Comparison of ENCODE assay signal across 22 mouse cellular contexts in the genomic region with DNA sequence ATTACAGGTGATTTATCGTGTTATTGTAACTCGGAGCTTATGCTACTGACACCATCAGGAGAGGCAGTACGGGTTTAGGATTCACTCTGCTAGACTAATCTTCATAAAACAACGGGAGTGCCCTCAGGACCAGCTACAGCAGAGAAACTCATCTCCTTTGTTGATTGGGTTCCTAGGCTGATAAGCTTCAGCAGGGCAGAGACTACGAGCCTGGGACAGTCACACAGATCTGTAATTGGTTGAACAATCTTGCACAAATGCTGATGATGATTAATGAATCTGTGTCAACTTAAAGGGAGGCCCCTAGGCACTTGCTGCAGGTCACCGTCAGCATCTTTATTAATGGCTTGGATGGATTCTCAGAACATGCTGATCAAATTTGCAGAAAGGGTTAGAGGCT. TPM values are rescaled to one million over a fixed set of nuclear protein-coding genes. Genes with fewer than 3 reads are reported as not detected.
DNase-seq lines count a peak whose midpoint lies in the region; ATAC-seq and TF ChIP-seq lines count a peak whose summit lies in the region.
"Had no signal": no experiment of that assay in that cellular context is flagged by ENCODE, and none has a peak within 500 bp of the region (broad histone marks: within the 10 kb centered on the region; RNA-seq: fewer than 3 reads in every experiment).

No protein-coding gene starts in this region.

- H3K27ac ChIP-seq in midbrain, postnatal 0 days (ENCODE audit: low read depth, low read length): no peak overlapping the region
- no peak overlapping the region for H3K27ac ChIP-seq in midbrain, embryonic 10.5 days (replicated peaks)
- H3K27ac ChIP-seq in hindbrain, embryonic 15.5 days (replicated peaks): 0 out of 2 replicates have a peak overlapping the region, but pooled peaks have one; percentile 32
- no peak overlapping the region for H3K27ac ChIP-seq in neural tube, embryonic 15.5 days (replicated peaks)
- no peak overlapping the region for H3K27ac ChIP-seq in thymus, adult 2 months (ENCODE audit: control insufficient read depth, insufficient read depth, low read length)
- H3K27ac ChIP-seq: embryonic facial prominence, embryonic 12.5 days; forebrain, embryonic 13.5 days had no signal

- DNase-seq in midbrain, postnatal 0 days (ENCODE audit: low spot score): no peak
- DNase-seq in midbrain, embryonic 10.5 days (ENCODE audit: low spot score): no peak
- DNase-seq in fat pad, adult 2 months (ENCODE audit: extremely low read depth, low read depth, low spot score): peak; percentile 85
- DNase-seq in kidney, postnatal 14 days: no peak
- no peak for DNase-seq in thymus, adult 2 months
- DNase-seq: adrenal gland, postnatal 10 days; cerebellum, adult 11-12 months; cerebellum, adult 9-10 months; cerebellum, postnatal 25 days; forebrain, postnatal 0 days; gastrocnemius, postnatal 14 days had no signal

- H3K9ac ChIP-seq in midbrain, postnatal 0 days (replicated peaks; ENCODE audit: low read length, poor library complexity, severe bottlenecking): no peak overlapping the region
- no peak overlapping the region for H3K9ac ChIP-seq in hindbrain, embryonic 15.5 days
- H3K9ac ChIP-seq in neural tube, embryonic 15.5 days (replicated peaks): no peak overlapping the region
- H3K9ac ChIP-seq: embryonic facial prominence, embryonic 12.5 days; forebrain, embryonic 13.5 days; forebrain, postnatal 0 days; heart, embryonic 12.5 days had no signal

- H3K27me3 ChIP-seq in midbrain, postnatal 0 days (ENCODE audit: insufficient read depth, low read length): no peaks in the 10 kb centered on the region
- no peaks in the 10 kb centered on the region for H3K27me3 ChIP-seq in midbrain, embryonic 10.5 days (ENCODE audit: low read depth, poor library complexity, severe bottlenecking)
- no peaks in the 10 kb centered on the region for H3K27me3 ChIP-seq in hindbrain, embryonic 15.5 days
- H3K27me3 ChIP-seq in neural tube, embryonic 15.5 days (replicated peaks): no peaks in the 10 kb centered on the region
- no peaks in the 10 kb centered on the region for H3K27me3 ChIP-seq in thymus, adult 2 months (ENCODE audit: control insufficient read depth, insufficient read depth, low read length)
- H3K27me3 ChIP-seq: embryonic facial prominence, embryonic 12.5 days; forebrain, embryonic 13.5 days; heart, embryonic 12.5 days had no signal

- WGBS in midbrain, postnatal 0 days: 58% methylated on average over 6 of the region's 6 CpGs
- 85% methylated on average over 6 of the region's 6 CpGs for WGBS in midbrain, embryonic 10.5 days
- WGBS in hindbrain, embryonic 15.5 days: 44% methylated on average over 6 of the region's 6 CpGs
- 50% methylated on average over 6 of the region's 6 CpGs for WGBS in neural tube, embryonic 15.5 days
- WGBS in thymus, adult 2 months: 94% methylated on average over 6 of the region's 6 CpGs

- no peak overlapping the region for H3K4me3 ChIP-seq in midbrain, postnatal 0 days (ENCODE audit: low read depth, low read length)
- no peak overlapping the region for H3K4me3 ChIP-seq in midbrain, embryonic 10.5 days
- no peak overlapping the region for H3K4me3 ChIP-seq in hindbrain, embryonic 15.5 days
- no peak overlapping the region for H3K4me3 ChIP-seq in neural tube, embryonic 15.5 days (replicated peaks)
- H3K4me3 ChIP-seq in thymus, adult 2 months (ENCODE audit: control insufficient read depth, insufficient read depth, low read length): no peak overlapping the region
- H3K4me3 ChIP-seq: embryonic facial prominence, embryonic 12.5 days; forebrain, embryonic 13.5 days; heart, embryonic 12.5 days had no signal

- TF ChIP-seq POLR2A in thymus, adult 2 months (IDR thresholded peaks at IDR 0.05; ENCODE audit: control insufficient read depth, extremely low read depth, insufficient read depth, low read length, poor library complexity): no peak

- H3K36me3 ChIP-seq in midbrain, postnatal 0 days (ENCODE audit: insufficient read depth, low read length): no peaks in the 10 kb centered on the region
- H3K36me3 ChIP-seq in midbrain, embryonic 10.5 days: no peaks in the 10 kb centered on the region
- no peaks in the 10 kb centered on the region for H3K36me3 ChIP-seq in hindbrain, embryonic 15.5 days
- no peaks in the 10 kb centered on the region for H3K36me3 ChIP-seq in neural tube, embryonic 15.5 days
- H3K36me3 ChIP-seq in thymus, adult 2 months (ENCODE audit: control insufficient read depth, insufficient read depth, low read length): no peaks in the 10 kb centered on the region
- H3K36me3 ChIP-seq: embryonic facial prominence, embryonic 12.5 days; heart, embryonic 12.5 days had no signal

- H3K4me2 ChIP-seq in midbrain, postnatal 0 days (ENCODE audit: low read depth, low read length, poor library complexity, severe bottlenecking): no peak overlapping the region
- no peak overlapping the region for H3K4me2 ChIP-seq in hindbrain, embryonic 15.5 days
- H3K4me2 ChIP-seq in neural tube, embryonic 15.5 days: no peak overlapping the region
- H3K4me2 ChIP-seq: embryonic facial prominence, embryonic 12.5 days; forebrain, embryonic 13.5 days; heart, embryonic 12.5 days had no signal

- H3K9me3 ChIP-seq in midbrain, postnatal 0 days (ENCODE audit: low read length): no peaks in the 10 kb centered on the region
- H3K9me3 ChIP-seq in midbrain, embryonic 10.5 days (replicated peaks): no peaks in the 10 kb centered on the region
- H3K9me3 ChIP-seq in hindbrain, embryonic 15.5 days: no peaks in the 10 kb centered on the region
- no peaks in the 10 kb centered on the region for H3K9me3 ChIP-seq in neural tube, embryonic 15.5 days (replicated peaks)
- H3K9me3 ChIP-seq: embryonic facial prominence, embryonic 12.5 days; forebrain, embryonic 13.5 days; heart, embryonic 12.5 days had no signal

- H3K4me1 ChIP-seq in midbrain, postnatal 0 days (ENCODE audit: insufficient read depth, low read length): no peaks in the 10 kb centered on the region
- no peaks in the 10 kb centered on the region for H3K4me1 ChIP-seq in midbrain, embryonic 10.5 days
- peaks cover 5% of the 10 kb centered on the region; the same call in 1 of the 2 replicates for H3K4me1 ChIP-seq in hindbrain, embryonic 15.5 days (replicated peaks)
- H3K4me1 ChIP-seq in neural tube, embryonic 15.5 days: no peaks in the 10 kb centered on the region
- H3K4me1 ChIP-seq in thymus, adult 2 months (replicated peaks; ENCODE audit: control insufficient read depth, insufficient read depth, low read length): no peaks in the 10 kb centered on the region
- H3K4me1 ChIP-seq: embryonic facial prominence, embryonic 12.5 days; forebrain, embryonic 13.5 days had no signal

- ATAC-seq in midbrain, postnatal 0 days (ENCODE audit: low FRiP score): 0 out of 2 replicates have a peak, but pooled peaks have one; percentile 27
- ATAC-seq in hindbrain, embryonic 15.5 days (ENCODE audit: low FRiP score, low read depth): peak; percentile 61; the same call in 1 of the 2 replicates
- ATAC-seq in neural tube, embryonic 15.5 days (ENCODE audit: low FRiP score): peak; percentile 47
- ATAC-seq: forebrain, embryonic 13.5 days had no signal

- no peak for TF ChIP-seq CTCF in midbrain, postnatal 0 days (IDR thresholded peaks at IDR 0.05)
- TF ChIP-seq CTCF in thymus, adult 2 months (IDR thresholded peaks at IDR 0.05; ENCODE audit: borderline replicate concordance, control insufficient read depth, extremely low read depth, insufficient read depth, low read length, poor library complexity): no peak

RNA-seq across cellular contexts. Expression of a gene that starts 52.6 kb away (rescaled TPM):
- total RNA-seq in midbrain, postnatal 0 days (2014; rRNA removed): 0.05 TPM in 1 of 2 replicates, not detected in the other
- 0.02 and 0.05 TPM in 2 replicates for polyA plus RNA-seq in midbrain, postnatal 0 days (2015; fragmentation: Nextera tagmentation; extraction: Ambion mirVana)
- polyA plus RNA-seq in midbrain, embryonic 10.5 days (2016; fragmentation: Nextera tagmentation; extraction: Ambion mirVana): 0.02 TPM in 2 replicates
- polyA plus RNA-seq in hindbrain, embryonic 15.5 days (2015; fragmentation: Nextera tagmentation; extraction: Ambion mirVana): 0.03 TPM in 1 of 2 replicates, not detected in the other
- 0.03 and 0.05 TPM in 2 replicates for polyA plus RNA-seq in neural tube, embryonic 15.5 days (2015; fragmentation: Nextera tagmentation; extraction: Ambion mirVana)
- 0.01 TPM in 2 replicates for polyA plus RNA-seq in thymus, adult 2 months (2012; rRNA removed)
- total RNA-seq: adrenal gland, postnatal 10 days; adrenal gland, postnatal 4 days; forebrain, postnatal 0 days; gastrocnemius, adult 18-20 months; gastrocnemius, postnatal 14 days had no signal
- polyA plus RNA-seq: C2C12; cortical plate, adult 2 months; forebrain, embryonic 13.5 days; gonadal fat pad, adult 2 months; heart, embryonic 12.5 days; heart, embryonic 16.5 days had no signal
